Mouse (Mus musculus) MEL (cell line): ENCODE results near the gene Rbm25.

ENCODE experiments used
- CTCF ChIP-seq, 3 experiments: IDR thresholded peaks in 2 of 3; conservative IDR thresholded peaks in 1 of 3; 2 replicates each; pipeline ENCODE4 v1.5.1; 2011 to 2012; ENCODE audit warnings: low read length in 3 of 3, low read depth in 2 of 3, mild to moderate bottlenecking in 2 of 3, improper control_type of control experiment in 1 of 3, inconsistent platforms in 1 of 3, mixed read lengths in 1 of 3, moderate library complexity in 1 of 3; ENCODE audit not compliant: control insufficient read depth in 1 of 3, insufficient read depth in 1 of 3, poor library complexity in 1 of 3, severe bottlenecking in 1 of 3
- ETS1 ChIP-seq: IDR thresholded peaks from 2 replicates; pipeline ENCODE4 v1.6.1; 2012; ENCODE audit warnings: low read depth, mild to moderate bottlenecking, inconsistent platforms, low read length, improper control_type of control experiment, moderate library complexity

GRCm38 (mm10) chr12:83694669-83695068 is 63.6 kb downstream of the Rbm25 start:
- TF ChIP-seq CTCF (IDR thresholded peaks at IDR 0.05 in 2 of 3, conservative IDR thresholded peaks at IDR 0.05 in 1 of 3; ENCODE audit: control insufficient read depth in 1 of 3, insufficient read depth in 1 of 3, low read depth in 2 of 3, low read length in 3 of 3, poor library complexity in 1 of 3, severe bottlenecking in 1 of 3): no peak
- TF ChIP-seq ETS1: no peak
